Mouse (Mus musculus) left cerebral cortex, adult 6 months (tissue): ENCODE data around the gene Rps11. TPM values are rescaled to one million over a fixed set of nuclear protein-coding genes. Genes with fewer than 3 reads are reported as not detected.

Source experiments
- long read RNA-seq, 2 experiments: library from polyadenylated mRNA; unstranded; transcript quantifications; one replicate each; pipeline ENCODE4 v2.0.0; 2019 to 2020
- polyA plus RNA-seq: library from polyadenylated mRNA; unstranded; fragments of <200 nt; fragmentation: Nextera tagmentation; gene quantifications from 2 replicates; pipeline ENCODE4 v1.2.3, GENCODE M21; 2021

Gene Rps11
- 1,227 and 1,374 TPM in 2 replicates for polyA plus RNA-seq
- long read RNA-seq, experiment 1, transcript Rps11-201 (5 exons, 661 nt): major isoform, 142 of 155 reads
- long read RNA-seq, experiment 1, partial matches to known transcripts: 9 of 155 reads
- long read RNA-seq, experiment 1, other reads (novel, unspliced or antisense): 4 of 155 reads
- long read RNA-seq, experiment 2, transcript Rps11-201 (5 exons, 661 nt): major isoform, 837 of 936 reads
- long read RNA-seq, experiment 2, partial matches to known transcripts: 80 of 936 reads
- long read RNA-seq, experiment 2, other reads (novel, unspliced or antisense): 19 of 936 reads

DNA sequence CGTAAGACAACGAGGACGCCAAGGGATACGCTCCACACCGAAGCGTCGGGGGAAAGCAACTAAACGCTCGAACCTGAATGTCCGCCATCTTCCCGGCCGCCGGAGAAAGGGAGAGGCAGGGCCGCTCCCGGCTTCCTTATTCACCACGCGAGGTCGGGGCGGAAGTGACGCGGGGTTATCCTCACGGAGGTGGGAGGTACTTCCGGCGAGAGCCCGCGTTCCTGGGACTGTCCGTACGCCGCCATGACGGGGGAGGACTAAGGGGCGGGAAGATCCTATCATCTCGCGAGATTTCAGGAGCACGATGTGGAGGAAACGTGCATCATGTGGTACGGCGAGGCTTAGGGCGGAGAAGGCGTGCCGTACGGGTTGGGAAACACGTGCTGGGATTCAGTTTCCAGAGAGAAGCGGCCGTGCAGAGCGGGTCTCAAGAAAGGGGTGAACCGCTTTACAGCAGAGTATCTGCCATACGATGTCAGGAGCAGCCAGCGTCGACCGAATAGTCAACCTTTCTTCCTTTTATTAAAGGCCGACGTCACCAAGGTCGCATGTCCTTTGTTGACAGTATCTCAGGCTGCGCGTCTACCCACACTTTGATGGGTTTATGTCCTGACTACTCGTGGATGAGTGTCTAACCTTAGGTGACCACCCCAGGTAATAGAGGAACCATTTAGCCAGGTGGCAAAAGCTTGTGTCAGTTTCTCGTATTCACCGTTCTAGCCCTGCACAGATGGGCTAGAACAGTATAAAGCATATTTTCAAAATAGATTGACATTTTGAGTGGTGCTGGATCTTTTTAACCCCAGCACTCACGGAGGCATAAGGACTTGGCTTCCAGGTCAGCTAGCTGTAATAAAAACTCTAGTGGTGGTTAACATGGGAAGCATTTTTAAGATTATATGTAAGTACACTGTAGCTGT, at the start of gene Rps11:
Rps11 (minus strand) TSS at position 216 of the 920 bp plus-strand sequence.

DNA sequence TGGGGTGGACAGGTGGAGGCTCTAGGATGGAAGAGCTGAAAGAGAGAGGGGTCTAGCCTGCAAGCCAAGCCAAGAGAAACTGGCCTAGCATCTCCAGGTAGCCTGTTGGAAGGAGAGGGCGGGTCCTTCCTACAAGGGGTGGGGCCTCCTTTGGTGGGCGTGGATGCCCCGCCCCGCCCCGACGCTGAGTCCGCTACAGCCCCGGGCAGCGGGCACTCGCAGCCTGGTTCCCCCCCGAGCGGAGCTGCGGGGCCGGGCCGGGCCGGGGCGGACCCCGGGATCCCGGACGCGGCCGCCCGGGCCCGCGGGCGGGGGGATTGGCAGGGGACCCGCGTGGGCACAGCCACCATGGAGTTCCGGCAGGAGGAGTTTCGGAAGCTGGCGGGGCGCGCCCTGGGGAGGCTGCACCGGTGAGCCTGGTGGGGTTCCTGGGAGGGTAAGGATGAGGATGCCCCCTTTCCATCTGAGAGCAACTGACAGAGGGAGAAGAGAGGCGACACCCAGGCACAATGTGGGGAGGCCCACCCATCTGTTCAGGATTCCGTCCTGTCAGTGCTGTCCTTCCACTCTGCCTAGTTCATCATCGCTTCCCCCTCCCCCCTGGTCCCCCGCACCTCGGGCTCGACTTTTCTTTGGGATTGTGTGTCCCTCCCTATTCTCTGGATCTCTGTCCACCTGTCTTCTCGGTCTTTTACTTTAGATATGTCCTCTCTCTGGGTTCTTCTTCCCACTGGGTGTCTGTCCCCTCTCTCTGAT, 39.7 kb upstream of the Rps11 start, which contains the start of gene Slc17a7:
Slc17a7 (plus strand) TSS at position 215 of the 756 bp plus-strand sequence.

DNA sequence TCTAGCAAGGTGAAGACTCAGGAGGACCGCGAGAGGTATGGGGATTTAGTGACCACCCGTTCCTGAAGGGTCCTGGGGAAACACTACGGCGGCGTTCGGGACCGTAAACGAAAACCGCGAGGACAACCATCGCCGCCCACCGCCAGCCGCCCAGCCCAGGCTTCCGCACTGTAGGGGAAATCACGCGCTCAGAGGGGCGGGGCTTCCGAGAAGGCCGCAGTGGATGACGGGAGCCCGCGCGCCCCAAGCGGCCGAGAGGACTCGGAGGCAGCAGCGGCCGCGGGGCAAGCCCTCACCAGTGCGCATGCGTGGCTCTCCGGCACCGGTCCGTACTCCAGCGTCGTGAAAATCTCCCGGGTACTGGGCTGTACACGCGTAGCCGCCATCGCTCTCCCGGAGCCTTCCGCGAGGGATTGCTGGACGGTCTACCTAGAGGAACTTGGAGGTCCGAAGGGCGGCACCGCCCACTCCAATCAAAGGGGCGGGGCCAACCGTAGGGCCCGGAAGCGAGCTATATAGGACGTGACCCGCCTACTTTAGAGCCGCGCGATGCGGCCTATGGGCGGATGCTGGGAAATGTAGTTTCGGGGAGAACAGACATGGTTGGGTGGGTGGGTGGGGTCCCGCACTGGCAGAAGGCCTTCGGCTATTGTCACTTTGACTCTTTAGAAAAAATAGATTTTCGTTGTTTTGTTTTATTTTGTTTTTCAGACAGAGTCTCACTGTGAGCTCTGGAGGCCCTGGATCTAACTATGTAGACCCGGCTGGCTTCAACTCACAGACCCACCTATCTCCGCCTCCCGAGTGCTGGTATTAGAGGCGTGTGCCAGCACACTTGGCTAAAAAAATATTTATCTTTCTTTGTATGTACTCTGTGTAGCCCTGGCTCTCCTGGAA, 30.1 kb upstream of the Rps11 start, which contains the start of the genes Pih1d1 and Aldh16a1:
Pih1d1 (plus strand) TSS at position 208 of the 897 bp plus-strand sequence.
Aldh16a1 (minus strand) TSS at position 489 of the 897 bp plus-strand sequence.

DNA sequence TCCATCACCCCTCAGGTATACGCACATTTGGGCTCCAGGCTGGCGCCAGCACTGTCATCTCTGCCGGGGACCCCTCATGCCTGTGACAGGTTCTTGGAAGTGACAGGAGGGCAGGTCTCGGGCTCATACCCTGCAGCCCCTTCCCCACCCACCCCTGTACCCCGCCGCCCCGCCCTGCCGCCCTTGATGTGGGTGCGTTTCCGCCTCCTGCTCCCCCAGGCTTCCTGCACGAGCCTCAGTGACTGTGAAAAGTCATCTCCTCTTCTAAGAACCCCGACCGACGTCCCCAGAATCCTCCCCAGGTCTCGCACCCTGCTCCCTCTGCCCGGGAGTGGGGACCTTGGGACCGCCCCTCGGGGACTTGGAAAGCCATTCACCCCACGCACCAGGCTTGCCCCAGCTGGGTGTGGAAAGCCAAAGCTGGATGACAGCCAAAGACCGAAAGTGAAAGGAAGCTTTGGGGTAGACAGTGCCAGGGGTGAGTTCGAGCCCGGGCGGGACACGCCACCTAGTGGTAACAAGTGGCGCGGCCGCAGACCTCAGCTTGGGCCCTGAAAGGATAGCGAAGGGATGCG, 11.8 kb upstream of the Rps11 start, which contains the start of the genes Gm45713 and Flt3l:
Gm45713 (minus strand) TSS at position 239 of the 575 bp plus-strand sequence.
Flt3l (minus strand) TSS at position 440 of the 575 bp plus-strand sequence.

DNA sequence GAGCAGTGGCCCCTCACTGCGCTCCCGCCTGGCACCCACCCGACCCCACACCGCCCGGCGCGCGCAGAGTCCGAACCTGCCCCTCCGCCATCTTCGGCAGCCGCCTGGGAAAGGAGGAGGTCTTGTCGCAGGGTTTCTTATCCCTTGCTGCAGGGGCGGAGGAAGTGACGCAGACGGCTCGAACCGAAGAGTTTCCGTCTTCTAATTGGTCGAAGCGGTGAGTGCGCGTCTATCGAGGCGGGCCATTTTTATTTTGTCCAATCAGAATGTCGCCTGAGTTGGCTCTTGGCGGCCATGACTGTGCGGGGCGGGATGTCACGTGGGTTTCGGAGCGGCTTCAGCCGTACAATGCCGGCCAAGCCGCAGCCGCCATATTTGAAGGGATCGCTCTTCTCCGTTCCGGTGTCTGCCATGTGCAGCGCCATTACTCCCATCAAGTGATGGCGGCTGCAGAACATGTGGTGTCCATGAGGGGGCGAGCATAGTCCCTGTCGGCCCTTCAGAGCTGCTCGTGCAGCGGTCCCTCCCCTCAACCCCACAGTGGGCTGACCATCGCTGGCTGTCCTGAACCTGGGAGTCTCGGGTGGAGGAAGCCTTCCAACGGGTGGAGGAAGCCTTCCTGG, 4.5 kb upstream of the Rps11 start, which contains the start of gene Rpl13a:
Rpl13a (minus strand) TSS at position 138 of the 623 bp plus-strand sequence.

GRCm38 (mm10) chr7:45103652-45104180, 20.5 kb downstream of the Rps11 start, which contains the start of gene Fcgrt:
Fcgrt (minus strand) TSS chr7:45103851.

DNA sequence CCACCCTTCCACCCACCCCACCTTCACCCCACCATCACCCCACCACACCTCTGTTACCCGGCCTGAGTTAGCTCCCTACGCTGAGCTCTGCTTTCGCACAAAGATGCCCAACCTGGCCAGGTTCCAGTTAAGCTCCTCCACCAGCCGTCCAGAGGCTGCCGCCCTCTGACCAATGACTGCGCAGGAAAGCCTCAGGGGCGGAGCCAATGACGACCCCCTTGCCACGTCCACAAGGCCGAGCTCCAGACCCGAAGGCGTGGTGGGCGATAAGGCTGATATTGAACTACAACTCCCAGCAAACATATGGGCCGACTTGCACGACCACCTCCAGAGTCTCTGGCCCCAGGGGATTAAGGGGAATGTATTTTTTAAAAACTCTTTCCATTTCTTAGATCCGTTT, 32.2 kb downstream of the Rps11 start, which contains the start of gene Rcn3:
Rcn3 (minus strand) TSS at position 174 of the 400 bp plus-strand sequence.

Other genes starting within 250 kb of the Rps11 start
- gene Med25, start 231.7 kb downstream of the Rps11 start, polyA plus RNA-seq: 114 and 117 TPM in 2 replicates
- 11.3 and 12.2 TPM in 2 replicates for gene Fuz, start 228.4 kb downstream of the Rps11 start, polyA plus RNA-seq
- 27.8 and 116 TPM in 2 replicates for gene Ap2a1, start 194.9 kb downstream of the Rps11 start, polyA plus RNA-seq
- 0.91 and 0.97 TPM in 2 replicates for gene Tsks, start 181.2 kb downstream of the Rps11 start, polyA plus RNA-seq
- gene Cpt1c, start 149.6 kb downstream of the Rps11 start, polyA plus RNA-seq: 48.7 and 54.3 TPM in 2 replicates
- 9.6 and 17.5 TPM in 2 replicates for gene Prmt1, start 137.9 kb downstream of the Rps11 start, polyA plus RNA-seq
- 11.6 and 14.6 TPM in 2 replicates for gene Irf3, start 126.8 kb downstream of the Rps11 start, polyA plus RNA-seq
- 2.0 and 2.6 TPM in 2 replicates for gene Bcl2l12, start 125.7 kb downstream of the Rps11 start, polyA plus RNA-seq
- gene Scaf1, start 108.1 kb downstream of the Rps11 start, polyA plus RNA-seq: 61.4 and 61.9 TPM in 2 replicates
- 5.0 and 5.8 TPM in 2 replicates for gene Rras, start 106.5 kb downstream of the Rps11 start, polyA plus RNA-seq
- 3.6 and 6.1 TPM in 2 replicates for gene Prr12, start 71.6 kb downstream of the Rps11 start, polyA plus RNA-seq
- 36.5 and 47.8 TPM in 2 replicates for gene Nosip, start 62.0 kb downstream of the Rps11 start, polyA plus RNA-seq
- gene Prrg2, start 61.8 kb downstream of the Rps11 start, polyA plus RNA-seq: 11.7 and 12.1 TPM in 2 replicates
- 9.5 and 14.4 TPM in 2 replicates for gene Rcn3, start 32.2 kb downstream of the Rps11 start, polyA plus RNA-seq
- 26.0 and 28.5 TPM in 2 replicates for gene Fcgrt, start 20.6 kb downstream of the Rps11 start, polyA plus RNA-seq
- gene Rpl13a, start 4.3 kb upstream of the Rps11 start, polyA plus RNA-seq: 2,046 and 2,172 TPM in 2 replicates
- gene Gm45713, start 11.8 kb upstream of the Rps11 start, polyA plus RNA-seq: 0.14 TPM in 1 of 2 replicates, not detected in the other
- gene Flt3l, start 12.0 kb upstream of the Rps11 start, polyA plus RNA-seq: 0.70 and 0.99 TPM in 2 replicates
- 37.8 and 48.3 TPM in 2 replicates for gene Pih1d1, start 29.9 kb upstream of the Rps11 start, polyA plus RNA-seq
- 4.8 TPM in 2 replicates for gene Aldh16a1, start 30.1 kb upstream of the Rps11 start, polyA plus RNA-seq
- 45.6 and 104 TPM in 2 replicates for gene Slc17a7, start 39.5 kb upstream of the Rps11 start, polyA plus RNA-seq
- gene Gfy, start 55.1 kb upstream of the Rps11 start, polyA plus RNA-seq: 0.05 TPM in 1 of 2 replicates, not detected in the other
- not detected in 2 replicates for gene Pth2, start 56.6 kb upstream of the Rps11 start, polyA plus RNA-seq
- gene Ccdc155, start 80.5 kb upstream of the Rps11 start, polyA plus RNA-seq: 3.6 and 4.4 TPM in 2 replicates
- 41.8 and 55.2 TPM in 2 replicates for gene Dkkl1, start 87.7 kb upstream of the Rps11 start, polyA plus RNA-seq
- 0.40 and 2.1 TPM in 2 replicates for gene Tead2, start 91.3 kb upstream of the Rps11 start, polyA plus RNA-seq
- gene Cd37, start 114.7 kb upstream of the Rps11 start, polyA plus RNA-seq: 9.9 and 10.6 TPM in 2 replicates
- gene Slc6a16, start 116.6 kb upstream of the Rps11 start, polyA plus RNA-seq: 1.1 and 1.6 TPM in 2 replicates
- gene Slc6a21, start 153.1 kb upstream of the Rps11 start, polyA plus RNA-seq: not detected in 2 replicates
- gene Trpm4, start 209.3 kb upstream of the Rps11 start, polyA plus RNA-seq: 9.2 and 15.2 TPM in 2 replicates
- gene Hrc, start 210.9 kb upstream of the Rps11 start, polyA plus RNA-seq: 0.05 and 0.11 TPM in 2 replicates
- gene Ppfia3, start 242.6 kb upstream of the Rps11 start, polyA plus RNA-seq: 11.0 and 32.9 TPM in 2 replicates
- 270 and 272 TPM in 2 replicates for gene Lin7b, start 246.1 kb upstream of the Rps11 start, polyA plus RNA-seq